Mouse (Mus musculus) megakaryocyte-erythroid progenitor cell, adult 5-6 weeks (primary cell): ENCODE measurements at regions not wholly inside any gene's neighbourhood (a gene's known extent, or its start where the extent isn't known, plus 50 kb on each side); places are given as distances from the start of the nearest gene placed in this dataset.

ENCODE experiments used
- ATAC-seq: replicated peaks from 2 replicates; pipeline ENCODE4 v1.8.0; 2016; ENCODE audit warnings: mild to moderate bottlenecking, inconsistent platforms; ENCODE audit not compliant: severe bottlenecking, poor library complexity, low FRiP score, low TSS enrichment

DNA sequence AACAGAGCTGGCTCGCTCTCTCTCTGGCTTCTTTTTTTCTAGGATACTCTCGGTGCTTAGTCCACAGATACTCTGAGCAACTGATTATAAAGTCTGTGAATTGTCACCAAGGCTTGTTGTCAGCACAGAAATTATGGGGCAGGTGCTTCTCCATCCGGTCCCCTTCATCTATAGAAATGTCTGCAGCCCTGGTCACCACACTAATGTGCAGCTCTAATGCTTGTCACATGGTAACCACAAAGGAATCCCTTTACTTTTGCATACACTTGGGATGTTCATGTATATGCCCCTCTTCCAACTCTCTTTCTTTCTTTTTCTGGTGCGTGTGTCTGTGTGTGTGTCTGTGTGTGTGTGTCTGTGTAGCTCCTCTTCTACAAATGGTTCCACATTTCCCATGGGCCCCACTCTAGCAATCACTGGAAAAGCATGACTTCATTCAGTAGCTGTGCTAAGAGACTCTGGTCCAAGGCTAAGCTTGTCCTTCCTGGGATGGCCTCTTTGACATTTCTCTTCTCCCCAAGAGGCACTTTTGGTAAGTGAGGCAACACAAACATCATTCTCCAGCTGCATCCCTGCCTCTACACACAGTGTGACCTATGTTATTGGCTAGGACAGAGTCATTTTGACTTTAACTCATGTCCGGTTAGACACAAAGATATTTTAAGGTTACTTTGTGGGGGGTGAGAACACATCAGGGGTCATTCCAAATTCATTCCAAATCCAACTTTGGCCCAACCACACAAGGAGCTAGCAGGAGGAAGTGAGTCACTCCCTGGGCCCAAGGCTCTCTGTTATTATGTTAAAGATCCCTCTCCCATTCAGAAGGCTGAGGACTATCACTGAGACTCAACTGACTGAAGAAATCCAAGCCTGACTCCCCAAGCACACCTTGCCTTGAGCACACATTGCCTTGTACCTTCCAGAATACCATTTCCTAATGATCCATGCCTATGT, 705.4 kb downstream of the Inhba start:
- ATAC-seq = no peak

- ATAC-seq = no peak
These were observed 708.4 kb downstream of the Inhba start for GRCm38 (mm10) chr13:16720090-16720489.

- no peak for ATAC-seq
These were observed 713.7 kb downstream of the Inhba start for GRCm38 (mm10) chr13:16725350-16725749.

- ATAC-seq = no peak
These were observed 726.7 kb downstream of the Inhba start for GRCm38 (mm10) chr13:16738313-16738712.

- ATAC-seq = no peak
These were observed 727.9 kb downstream of the Inhba start for GRCm38 (mm10) chr13:16739563-16739962.

GRCm38 (mm10) chr13:16744237-16744636, 732.6 kb downstream of the Inhba start:
- ATAC-seq = no peak

DNA sequence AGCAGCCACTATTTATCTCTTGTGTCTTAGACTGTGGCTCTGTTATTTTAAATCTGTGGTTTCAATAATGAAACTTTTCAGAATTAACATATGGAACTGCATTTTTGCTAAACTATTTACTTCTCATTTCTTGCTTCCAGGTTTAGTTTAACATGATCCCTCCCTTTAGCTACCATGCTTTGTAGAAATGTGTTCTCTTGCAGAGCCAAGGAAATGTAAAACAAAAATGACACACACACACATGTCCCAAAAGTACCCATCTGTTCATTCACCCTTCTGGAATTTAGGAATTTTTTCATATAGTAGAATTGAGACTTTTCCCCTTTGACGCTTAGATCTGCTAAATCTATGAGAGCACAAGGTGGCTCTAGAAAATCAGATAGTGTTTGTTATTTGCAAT, 734.0 kb downstream of the Inhba start:
- ATAC-seq = no peak

DNA sequence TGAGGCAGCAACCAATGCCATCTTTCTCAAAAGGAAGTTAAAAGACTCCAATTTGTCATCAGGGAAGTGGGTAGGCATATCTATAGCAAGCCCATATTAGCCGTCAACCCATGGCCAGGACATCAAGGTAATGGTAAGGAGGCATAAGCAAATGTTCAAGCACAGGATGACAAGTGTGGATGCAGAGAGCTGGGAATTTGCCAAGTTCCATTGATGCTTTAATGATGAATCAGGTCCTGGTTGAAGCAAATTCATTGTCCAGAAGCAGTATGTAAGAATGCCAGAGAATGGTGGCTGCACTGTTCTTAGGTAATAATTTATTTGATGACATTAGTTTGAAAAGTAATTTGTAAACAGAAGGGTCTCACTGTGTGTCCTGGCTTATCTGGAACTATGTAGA, 734.8 kb downstream of the Inhba start:
- no peak for ATAC-seq

DNA sequence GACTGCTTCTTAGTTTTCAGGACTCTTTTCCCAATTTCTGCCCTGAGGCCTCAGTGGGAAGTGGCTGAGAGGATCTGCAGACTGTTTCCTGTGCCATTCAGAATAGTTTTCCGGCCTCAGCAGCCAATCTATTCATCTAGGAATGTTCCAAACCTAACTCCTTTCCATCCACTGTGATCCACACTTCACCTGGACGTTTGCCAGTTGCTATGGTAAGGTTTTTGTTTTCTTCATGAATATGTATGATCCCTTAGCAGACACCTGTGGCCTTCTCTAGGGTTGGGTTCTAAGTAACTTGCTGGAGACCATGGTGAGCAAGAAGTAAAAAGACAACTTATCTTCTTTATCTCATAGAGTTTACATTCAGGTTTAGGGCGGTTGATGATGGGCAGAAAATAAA, 744.6 kb downstream of the Inhba start:
- no peak for ATAC-seq

DNA sequence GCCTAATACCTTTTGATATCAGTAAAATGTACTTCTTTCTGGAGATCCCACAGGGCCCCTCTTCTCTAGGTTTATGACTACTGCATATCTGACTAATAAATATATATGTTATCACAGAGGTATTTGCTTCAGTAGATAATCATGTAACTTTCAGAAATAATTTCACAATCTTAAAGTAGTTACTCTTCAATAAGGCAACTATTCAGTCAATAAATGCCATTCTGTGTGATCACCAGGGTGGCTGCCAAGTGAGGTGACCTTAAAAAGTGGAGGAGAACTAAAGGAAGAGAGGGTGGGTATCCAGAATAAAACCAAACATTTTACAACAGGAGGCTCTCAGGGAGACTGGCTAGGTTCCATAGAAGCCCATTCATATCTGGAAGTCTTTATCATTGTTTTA, 748.4 kb downstream of the Inhba start:
- no peak for ATAC-seq

DNA sequence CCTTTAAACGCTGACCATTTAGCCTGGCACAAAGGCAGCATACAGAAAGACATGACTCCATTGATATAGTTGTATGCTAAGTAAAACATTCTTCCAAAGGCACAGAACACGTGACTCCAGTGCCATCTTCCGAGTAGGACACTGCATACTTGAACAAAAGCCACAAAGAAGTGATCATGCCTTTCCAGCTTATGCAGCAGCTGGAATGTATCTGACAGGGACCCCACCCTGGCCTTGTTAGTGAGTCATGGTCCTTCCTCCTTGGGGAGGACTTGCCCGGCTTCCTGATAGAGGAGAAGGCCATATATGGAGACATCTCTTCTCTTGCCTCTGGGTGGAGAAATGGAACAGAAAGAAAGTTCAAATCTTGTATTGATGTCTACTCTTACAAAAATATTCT, 749.8 kb downstream of the Inhba start:
- no peak for ATAC-seq

DNA sequence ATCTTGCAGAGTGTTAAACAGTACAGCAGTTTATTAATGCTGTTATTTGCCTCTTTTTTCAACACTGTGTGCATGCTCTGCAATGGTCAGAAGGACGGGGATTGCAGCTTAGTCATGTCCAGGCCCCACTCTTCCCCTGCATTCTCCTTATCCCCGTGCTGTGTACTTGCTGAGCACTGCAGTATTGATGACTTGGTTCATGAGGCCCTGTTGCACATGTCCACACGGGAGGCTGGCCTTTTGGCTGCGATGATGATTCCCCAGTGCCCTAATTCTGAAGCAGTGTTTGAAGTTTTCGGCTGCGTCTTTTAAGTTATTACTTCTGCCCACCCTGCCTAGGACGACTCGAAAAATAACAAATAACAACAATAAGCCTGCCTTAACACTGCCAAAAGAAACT, 750.7 kb downstream of the Inhba start:
- ATAC-seq = no peak

DNA sequence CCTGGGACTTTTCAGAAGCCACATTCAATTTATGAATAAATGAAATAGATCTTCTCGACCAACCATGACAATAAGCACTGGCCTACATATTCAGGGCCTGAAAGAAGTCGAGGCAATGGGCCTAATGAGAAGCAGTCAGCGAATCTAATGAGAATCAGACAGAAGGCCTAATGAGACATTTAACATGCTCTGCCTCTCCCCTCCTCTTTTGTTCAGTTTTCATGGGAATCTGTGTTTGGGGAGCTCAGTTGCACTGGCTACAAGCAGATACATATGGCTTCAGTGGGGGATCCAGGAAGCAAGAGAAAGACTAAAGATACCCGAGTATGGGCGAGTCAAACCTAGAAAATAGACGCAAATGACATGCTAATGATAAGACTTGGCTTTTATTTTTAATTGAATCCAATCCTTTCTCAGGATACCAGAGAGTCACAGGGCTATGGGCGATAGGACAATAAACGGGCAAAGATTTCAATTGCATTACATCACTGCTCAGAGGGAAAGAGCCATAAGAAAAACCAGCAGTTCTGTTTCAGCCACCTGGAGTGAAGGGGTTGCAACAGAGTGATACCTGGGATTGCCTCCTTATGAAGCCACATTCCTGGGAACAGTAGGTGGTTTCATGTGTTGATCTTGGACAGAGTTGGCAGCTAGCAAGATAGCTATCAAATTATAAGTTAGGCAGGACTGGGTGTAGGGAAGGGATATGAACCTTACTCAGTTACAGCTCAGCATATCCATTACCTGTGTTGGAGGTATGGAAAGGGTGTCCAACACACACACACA, 751.3 kb downstream of the Inhba start:
- ATAC-seq = no peak

- ATAC-seq = peak; percentile 85; the same call in 1 of the 2 replicates
These were observed 752.1 kb downstream of the Inhba start for GRCm38 (mm10) chr13:16763746-16764145.

GRCm38 (mm10) chr13:16769409-16769808, 757.8 kb downstream of the Inhba start:
- no peak for ATAC-seq

DNA sequence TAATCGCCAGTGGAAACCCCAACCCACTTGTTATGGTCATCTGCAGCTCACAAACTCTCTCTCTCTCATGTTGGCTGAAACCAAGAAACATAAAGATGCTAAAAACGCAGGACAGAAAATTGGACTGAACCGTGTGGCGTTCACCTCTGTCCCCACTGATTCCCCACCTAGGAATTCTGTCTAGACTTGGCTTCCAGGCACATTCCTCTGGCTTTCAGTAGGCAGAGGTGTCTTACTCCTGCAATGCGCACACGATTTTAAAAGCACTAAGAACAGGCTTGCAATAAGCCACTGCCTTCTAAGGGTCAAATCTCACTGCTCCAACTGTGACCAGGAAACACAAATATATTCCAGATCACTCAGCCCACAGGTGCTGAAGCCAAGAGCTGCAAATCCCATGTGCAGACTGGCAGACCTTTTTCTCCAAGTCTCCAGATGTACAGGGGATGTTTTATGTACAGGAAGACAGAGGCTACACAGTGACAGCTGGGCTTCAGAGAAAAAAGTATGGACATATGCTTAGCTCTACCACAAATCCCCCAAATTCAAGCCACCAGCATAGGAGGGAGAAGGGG, 758.3 kb downstream of the Inhba start:
- no peak for ATAC-seq

GRCm38 (mm10) chr13:16771845-16772244, 760.2 kb downstream of the Inhba start:
- ATAC-seq = no peak

- no peak for ATAC-seq
These were observed 793.9 kb downstream of the Inhba start for GRCm38 (mm10) chr13:16805560-16805959.
